Mouse (Mus musculus): ENCODE data around the gene Fas.
A peak's percentile ranks its signal among the peaks of the same experiment; 100 is the strongest.

Gene Fas

DNA sequence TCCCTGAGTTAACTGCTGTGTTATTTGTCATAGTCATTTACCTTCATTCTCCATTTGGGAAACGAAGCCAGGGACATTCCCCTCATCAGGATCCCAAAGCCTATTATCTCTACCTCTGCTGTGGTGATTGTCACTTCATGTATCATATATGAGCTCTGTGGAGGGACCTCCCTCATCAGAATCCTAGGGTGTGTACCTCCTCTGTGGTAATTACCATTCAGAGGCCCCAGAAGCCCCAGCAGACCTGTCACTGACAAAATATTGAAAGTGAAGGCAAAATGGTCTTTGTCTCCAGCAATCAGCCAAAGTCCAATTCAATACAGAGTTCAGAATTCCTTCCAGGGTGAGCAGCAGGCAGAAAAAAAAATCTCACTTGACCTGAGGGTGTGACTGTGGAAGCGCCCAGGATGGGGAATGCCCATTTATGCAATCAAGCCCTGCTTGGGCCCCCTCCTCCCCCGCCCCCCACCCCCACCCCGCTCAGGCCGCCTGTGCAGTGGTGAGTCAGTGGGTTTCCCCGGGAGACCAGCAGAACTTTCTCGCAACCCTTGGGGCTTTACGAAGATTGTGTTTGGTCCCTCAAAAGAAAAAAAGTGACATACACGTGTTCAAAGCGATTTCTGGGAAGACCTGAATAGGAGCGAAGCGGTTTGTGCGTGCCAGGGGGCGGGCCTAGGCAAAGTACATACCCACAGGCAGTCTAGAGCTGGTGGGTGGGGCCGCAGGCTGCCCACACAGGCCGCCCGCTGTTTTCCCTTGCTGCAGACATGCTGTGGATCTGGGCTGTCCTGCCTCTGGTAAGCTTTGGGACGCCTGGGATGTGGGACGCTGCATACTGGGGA, at the start of gene Fas:
Gene Fas (plus strand): TSS at position 719 of the 842 bp plus-strand sequence.
- DNase-seq (ENCODE audit: extremely low read depth, low read depth, low spot score): no peak

DNA sequence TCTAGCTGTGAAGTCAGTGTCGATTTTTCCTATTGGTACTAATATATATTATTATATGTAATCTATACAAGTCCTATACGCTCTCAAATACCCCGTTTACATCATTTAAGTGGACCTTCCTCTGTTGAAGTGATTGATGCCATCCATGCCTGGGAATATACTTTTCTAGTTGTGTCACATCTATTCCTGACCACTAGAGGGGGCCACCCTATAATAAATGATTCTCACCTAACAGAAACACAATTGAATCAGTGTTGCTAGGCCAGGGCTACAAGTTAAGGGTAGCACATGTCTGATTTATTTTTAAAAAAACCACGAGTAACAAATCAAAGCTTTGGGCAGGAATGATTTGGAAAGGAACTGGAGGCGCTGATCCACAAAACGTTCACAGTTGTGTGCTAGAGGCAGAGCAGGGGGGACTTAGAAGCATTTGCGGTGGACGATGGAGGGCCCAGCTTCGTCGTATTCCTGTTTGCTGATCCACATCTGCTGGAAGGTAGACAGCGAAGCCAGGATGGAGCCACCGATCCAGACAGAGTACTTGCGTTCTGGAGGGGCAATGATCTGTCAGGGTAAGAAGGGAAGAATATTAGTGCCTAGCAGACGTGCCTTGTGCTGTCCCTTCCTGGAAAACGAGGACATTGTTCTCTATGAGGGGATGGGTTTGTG, 49.1 kb upstream of the Fas start:
- no peak for DNase-seq (ENCODE audit: extremely low read depth, low read depth, low spot score)

DNA sequence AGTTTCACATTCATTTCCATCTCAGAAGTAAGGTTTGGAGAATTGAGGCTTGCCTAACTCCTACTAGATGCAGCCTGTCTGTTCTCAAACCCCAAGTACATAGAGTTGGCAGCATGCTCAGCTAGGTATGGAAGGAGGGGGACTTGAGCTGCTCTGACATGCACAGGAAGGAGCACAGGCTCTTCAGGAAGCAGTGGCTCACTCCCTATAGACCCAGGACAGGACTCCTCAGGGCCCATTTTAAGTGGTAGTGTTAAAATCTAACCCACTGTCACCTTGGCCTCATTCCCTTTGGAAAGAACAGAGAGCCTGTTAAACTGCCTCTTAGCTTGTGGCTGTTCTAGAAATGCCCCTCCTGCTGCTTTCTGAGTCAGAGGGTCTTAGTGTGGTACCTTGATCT, 47.5 kb upstream of the Fas start:
- DNase-seq (ENCODE audit: extremely low read depth, low read depth, low spot score): no peak

DNA sequence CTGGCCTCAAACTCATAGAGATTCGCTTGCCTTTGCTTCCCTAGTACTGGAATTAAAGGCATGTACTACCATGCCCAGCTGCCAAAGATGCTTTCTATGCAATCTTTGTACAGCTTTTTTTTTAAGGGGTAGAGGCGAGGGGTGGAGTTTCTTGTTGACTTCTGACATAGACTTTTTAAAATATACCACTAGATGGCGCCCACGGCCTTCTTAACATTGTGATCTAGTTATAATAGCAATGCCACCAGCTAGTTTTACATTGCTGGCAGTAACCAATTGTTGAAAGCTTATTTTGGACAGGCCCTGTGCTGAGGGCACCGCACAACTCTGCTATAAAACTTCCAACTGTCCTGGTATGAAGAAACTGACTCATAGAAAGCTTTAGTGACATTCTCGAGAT, 46.4 kb upstream of the Fas start:
- DNase-seq (ENCODE audit: extremely low read depth, low read depth, low spot score): peak; percentile 36

DNA sequence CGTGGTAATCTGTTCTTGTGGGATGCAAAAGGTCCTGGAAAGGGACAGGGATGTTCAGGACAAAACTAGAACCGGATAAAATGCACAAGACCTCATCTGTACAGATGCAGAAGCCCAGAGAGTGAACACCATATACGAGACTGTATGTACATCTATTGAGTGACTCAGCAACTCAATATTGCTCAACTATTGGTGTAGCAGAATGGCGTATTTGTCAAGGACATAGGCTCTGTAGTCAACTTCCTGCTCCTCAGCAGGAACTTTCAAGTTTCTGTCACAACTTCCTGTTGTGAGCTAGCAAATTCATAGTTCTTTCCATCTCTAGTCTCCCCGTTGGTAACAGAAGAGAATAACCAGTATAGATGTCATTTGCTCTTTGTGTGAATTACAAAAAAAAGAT, 41.9 kb upstream of the Fas start:
- DNase-seq (ENCODE audit: extremely low read depth, low read depth, low spot score): no peak

DNA sequence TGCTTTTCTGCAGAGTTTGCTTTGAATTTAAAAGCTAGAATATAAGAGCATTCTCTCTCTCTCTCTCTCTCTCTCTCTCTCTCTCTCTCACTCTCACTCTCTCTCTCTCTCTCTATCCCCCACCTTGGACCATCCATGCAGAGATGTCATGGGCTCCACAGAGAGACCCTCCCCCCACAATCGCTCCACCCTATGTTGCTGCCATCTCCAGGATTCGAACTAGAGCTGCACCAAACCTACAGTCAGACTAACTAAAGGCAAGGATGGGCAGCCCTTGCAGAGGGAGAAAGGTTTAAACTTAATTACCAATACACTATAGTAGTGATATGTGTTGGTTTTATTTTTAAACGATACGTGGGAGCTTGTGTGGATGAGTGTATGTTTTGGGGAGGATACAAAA, 39.8 kb upstream of the Fas start:
- DNase-seq (ENCODE audit: extremely low read depth, low read depth, low spot score): no peak

DNA sequence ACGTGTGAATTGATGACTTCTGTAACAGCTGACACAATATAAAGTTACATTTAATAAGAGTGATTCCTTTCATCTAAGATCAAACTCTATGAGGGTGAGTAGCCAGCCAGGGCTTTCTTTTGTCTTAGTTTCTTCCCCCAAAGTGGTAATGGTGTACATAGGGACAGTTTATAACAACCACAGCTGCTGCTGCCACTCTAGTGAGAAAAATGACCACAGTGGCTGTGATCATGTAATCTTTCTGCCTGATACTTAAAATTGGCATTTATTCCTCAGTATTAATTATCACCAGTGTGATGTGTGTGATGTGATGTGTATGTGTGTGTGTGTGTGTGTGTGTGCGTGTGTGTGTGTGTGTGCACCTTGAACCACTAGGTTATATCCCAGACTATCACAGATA, 38.6 kb upstream of the Fas start:
- DNase-seq (ENCODE audit: extremely low read depth, low read depth, low spot score): no peak

DNA sequence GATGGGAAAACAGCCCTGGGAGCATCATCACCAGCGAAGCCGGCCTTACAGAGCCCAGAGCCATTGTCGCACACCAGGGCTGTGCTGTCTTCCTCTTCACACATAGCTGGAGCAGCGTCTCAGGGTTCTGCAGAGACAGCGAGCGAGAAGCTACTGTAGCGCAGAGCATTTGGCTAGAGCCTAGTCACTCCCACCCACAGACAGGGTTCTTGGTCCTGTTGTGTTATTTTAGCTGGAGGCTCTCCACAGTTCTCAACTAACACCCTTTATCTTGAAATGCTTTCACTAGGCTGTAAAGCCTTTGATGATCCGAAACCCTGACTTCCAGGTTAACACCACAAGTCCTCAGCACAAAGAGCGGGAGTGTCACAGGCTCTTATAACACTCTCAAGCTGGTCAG, 38.0 kb upstream of the Fas start:
- DNase-seq (ENCODE audit: extremely low read depth, low read depth, low spot score): no peak

DNA sequence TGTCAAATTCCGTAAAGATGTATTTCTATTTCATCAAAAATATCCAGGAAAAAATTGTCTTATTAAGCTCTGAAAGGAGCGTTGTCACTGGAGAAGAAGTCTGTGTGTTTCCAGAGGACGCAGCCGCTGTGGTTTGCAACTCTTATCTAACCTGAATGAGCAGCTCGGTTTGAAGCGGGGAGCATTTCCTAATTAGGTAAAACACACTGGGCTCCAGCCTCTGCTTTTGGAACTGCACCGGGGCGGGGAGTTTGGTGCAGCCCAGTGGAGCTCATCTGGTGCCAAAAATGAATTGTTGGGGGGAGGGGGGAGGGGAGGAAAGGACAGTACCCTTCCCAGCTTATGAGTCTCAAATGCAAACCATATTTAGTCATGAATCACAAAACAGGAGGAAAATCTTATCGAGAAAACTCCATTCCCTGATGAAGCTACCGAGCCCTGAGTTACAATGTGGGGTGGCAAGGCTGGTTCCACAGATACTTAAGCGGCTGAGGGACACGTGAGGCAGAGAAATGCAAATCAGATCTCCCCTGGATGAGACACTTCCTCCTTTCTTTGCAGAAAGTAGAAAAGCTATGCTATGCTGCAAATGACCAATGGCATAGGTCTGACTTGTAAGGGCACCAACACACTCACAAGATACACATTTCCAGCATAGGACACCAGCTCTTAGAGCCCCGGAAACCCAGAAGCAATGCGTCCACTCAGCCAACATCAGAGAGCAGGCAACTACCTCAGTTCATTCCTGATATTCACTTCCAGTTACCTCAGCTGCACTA, 36.2 kb upstream of the Fas start:
- DNase-seq (ENCODE audit: extremely low read depth, low read depth, low spot score): no peak

DNA sequence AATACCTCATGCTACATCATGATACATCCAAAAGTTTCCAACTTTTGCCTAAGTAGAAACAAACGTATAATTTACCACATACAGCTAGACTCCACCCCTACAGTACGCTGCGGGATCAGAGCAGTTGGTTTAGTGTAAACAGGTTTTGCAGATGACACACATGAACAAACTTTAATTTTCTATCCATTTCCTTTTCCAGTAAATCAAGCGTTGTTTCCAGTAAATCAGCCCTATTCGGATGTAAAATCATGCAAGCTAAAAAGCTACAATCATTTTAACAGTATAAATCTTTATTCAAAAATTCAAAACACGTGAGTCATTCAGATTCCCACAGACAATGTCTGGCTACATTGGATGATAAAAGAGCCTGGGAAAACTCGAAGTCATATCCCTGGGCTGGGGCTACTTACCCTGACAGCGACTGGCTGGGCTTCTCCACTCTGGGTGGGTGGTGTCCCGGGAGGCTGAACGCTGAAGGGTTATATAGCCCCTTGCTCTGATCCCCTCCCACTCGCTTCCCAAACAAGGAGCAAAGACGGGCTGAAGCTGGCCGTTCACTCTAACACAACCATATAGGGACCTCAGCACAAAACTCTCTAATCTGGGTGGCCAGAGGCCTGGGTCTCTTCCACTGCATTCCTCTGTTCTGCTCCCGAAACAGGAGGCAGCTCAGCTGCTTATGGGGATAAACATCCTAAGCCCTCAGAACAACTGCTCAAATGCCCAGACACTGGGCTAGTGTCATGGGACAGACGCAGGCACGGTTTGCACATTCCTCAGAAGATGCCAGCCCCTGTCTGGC, 35.4 kb upstream of the Fas start, which contains the start of gene Acta2:
Gene Acta2 (minus strand): TSS at position 711 of the 802 bp plus-strand sequence.
- no peak for DNase-seq (ENCODE audit: extremely low read depth, low read depth, low spot score)

DNA sequence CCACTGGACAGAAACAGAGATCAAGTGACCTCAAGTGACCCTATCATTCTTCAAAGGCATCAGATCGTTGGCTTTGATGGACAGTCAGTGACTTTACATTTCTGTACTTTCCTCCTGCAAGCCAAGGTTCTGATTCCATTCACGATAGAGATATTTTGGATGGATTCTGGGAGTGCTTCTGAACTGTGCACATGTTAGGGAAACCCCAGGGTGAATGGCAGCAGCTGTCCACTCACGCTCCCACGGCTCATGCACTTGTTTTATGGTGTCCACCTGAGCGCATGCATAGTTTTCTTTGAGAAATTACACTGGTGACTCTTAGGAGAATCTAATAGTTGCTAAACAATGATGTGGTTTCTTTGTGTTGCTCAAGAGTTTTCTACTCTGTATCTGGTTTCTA, 34.3 kb upstream of the Fas start:
- DNase-seq (ENCODE audit: extremely low read depth, low read depth, low spot score): no peak

DNA sequence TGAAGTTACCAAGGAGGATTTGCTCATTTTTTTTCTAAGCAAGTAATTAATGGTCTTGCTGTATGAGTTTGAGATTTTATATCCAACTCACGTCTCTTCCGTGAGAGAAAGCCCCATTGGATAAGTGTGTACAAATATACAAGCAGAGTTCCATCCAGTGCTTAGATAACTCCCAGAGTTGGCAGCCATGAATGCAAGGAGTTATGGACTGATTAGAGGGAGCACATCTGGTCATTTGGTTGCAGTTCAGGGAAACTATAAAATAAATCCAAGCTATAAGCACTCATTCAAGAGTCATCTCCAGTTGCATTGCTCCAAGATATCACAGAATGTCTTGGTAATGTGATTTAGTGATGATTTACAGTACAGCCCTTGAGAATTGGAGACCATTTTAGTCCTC, 33.5 kb upstream of the Fas start:
- no peak for DNase-seq (ENCODE audit: extremely low read depth, low read depth, low spot score)

DNA sequence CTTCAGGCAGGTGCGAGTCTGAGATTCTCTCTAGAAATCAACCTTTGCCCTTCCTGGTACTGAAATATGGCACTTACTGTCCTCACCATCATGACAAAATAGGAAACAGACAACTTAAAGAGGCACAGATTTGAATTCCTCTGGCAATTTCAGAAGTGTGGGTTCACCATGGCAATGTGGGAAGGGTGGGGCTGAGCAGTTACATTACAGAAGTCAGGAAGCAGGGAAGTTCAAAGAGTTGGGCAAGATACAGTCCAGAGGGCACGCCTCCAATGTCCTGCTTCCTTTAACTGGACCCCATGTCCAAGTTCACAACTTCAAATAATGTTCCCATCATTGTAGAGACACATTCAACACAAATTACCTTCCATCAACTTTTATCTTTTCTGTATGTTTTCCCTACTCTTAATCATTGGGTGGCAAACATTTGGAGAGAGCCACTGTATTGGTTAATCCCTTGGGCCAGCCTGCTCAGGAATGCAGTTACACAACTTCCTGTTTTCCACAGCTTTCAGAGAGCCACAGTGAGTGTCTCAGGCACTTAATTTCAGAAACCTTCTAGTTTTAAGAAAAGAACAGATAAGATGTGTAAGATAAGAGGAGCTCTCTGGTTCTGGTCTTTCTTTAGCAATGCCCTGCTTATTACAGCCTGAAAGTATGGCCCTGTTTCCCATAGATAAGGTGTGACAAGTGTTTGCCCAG, 28.0 kb upstream of the Fas start:
- DNase-seq (ENCODE audit: extremely low read depth, low read depth, low spot score): no peak

DNA sequence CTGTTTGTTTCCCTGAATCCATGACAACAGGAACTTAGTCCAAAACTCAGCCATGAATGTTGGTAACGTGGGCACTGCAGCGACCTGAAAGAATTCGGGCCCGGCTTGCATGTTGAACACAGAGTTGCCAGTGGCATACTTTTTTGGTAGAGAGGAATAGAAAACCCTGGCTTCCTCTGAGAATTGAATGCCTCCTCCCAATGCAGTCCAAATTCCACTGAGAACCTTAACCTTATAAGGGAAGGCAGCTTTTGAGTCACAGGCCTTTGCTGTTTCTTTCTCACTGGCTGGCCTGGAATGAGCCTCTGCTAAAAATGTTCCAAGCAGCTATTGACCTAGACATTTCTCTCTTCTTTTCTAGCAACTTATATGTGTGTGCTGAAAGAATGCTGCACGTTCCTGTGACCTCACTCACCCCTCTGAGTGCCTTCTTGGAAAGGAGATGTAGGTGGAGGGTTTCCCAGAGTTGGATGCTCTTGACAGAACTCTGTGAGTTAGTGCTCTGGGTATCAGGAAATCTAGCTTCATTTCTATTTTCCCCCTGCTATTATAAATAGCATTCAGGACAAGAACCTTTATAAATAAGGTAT, 24.8 kb upstream of the Fas start:
- DNase-seq (ENCODE audit: extremely low read depth, low read depth, low spot score): no peak

DNA sequence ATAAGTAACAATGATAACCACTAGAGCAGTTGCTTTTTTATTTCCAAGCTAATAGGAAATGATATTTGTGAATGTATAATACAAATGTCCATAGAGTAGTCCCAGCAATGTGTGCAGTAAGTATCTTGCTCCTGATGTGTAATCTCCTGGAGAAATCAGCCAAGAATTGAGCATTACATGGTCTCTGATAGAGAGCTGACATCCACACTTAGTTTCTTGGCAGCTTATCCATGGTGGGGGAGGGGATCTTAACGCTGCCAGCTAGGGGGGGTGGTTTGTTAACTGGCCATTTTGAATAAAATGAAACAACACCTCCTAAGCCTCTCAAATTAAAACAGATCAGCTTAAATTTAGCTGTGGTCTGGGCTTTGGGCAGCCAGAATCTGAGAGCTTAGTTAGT, 21.5 kb upstream of the Fas start:
- DNase-seq (ENCODE audit: extremely low read depth, low read depth, low spot score): no peak

DNA sequence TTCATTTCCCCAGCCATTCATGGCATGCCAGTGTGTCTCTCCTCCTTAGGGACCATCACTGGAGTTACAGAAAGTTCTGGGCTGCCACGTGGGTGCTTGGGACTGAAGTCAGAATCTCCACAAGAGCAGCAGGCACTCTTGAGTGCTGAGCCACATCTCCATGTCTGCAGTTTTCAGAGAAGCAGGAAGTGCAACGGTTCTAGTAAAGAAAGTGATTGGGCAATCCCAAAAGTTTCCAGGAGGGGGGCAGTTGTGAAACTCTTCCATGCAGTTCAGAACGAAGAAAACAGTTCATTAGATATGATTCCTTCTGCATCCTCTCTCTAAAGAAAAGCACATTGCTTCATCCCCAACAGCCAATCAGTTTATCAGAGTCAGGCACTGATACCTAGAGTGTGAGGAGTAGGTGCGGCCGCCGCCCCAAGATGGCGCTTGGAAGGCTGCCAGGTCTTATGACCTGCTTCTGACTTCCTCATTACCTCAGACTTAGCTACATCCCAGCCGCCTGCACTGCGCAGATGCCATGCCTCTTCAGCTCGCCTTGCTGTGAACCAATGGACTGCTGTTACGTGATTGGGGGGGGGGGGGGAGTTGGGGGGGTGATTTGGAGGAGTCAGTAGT, 20.2 kb upstream of the Fas start:
- no peak for DNase-seq (ENCODE audit: extremely low read depth, low read depth, low spot score)

DNA sequence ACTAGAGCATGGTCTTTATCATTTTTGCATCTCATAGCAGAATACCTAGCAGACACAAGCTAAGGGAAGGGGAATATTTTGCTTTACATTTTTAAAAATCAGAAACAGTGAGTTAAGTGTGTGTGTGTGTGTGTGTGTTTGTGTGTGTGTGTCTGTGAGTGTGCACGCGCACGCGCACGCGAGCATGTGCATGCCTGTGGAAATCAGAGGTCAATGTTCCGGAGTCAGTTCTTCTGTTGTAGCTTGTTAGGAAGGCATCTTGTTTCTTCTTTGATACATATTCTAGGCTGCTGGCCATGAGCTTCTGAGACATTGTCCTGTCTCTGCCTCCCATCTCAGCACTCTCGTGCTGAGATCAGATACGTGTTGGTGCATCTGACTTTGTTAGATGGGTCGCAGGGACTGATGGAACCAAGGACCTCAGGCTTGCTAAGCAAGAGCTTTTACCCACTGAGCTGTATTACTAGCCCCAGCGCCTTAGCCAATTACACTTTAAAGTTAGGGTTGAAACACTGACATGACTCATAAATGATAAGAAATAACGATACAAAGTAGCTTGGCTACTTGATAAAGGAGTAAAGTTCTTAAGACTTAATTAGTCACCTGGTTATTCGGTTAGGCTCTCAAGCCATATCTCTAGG, 19.5 kb upstream of the Fas start:
- no peak for DNase-seq (ENCODE audit: extremely low read depth, low read depth, low spot score)

DNA sequence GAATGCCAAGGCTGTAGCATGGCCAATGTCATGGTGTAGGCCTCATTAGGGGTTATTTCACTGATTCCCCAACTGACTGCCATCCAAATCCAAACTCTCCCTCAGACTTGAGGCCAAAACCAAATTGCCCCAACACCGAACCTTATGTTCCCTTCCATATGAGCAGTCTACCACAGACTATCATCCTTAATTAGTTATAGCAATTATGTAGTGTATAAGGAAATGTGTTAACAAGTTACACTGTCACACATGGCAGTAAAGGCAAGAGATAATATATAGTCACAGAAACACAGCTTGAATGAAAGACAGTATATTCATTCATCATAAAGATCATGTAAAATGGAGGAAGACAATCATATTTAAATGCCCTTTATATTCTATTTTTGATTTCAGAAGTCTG, 17.4 kb upstream of the Fas start:
- no peak for DNase-seq (ENCODE audit: extremely low read depth, low read depth, low spot score)

DNA sequence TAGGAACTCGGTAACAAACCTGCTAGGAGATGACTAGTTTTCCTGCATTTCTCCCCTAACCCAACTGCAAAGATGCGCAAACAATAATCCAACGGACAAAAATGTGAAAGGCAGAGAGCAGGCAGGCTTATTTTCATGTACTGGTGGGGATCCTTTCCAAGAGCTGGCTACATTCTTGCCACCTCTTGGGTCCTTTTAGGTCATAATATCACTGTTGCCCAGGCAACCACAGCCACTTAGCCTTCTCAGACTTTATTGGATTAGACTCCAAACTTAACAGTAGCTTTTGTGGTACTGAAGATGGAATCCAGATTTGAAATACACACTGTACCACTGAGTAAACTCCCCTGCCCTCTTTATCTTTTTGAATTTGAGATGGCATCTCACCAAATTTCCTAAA, 12.4 kb upstream of the Fas start:
- no peak for DNase-seq (ENCODE audit: extremely low read depth, low read depth, low spot score)

All from fat pad, adult 2 months (tissue).